Mouse (Mus musculus): ENCODE results near the gene Cacng6. TPM values are rescaled to one million over a fixed set of nuclear protein-coding genes. Genes with fewer than 3 reads are reported as not detected.
"Not testable (repeated sequence)": the region's sequence is repeated elsewhere in the genome, so short reads cannot be mapped to it uniquely, and the experiment has no call there.

Gene Cacng6
- not detected for polyA plus RNA-seq (2017; shearing (Covaris generic))

DNA sequence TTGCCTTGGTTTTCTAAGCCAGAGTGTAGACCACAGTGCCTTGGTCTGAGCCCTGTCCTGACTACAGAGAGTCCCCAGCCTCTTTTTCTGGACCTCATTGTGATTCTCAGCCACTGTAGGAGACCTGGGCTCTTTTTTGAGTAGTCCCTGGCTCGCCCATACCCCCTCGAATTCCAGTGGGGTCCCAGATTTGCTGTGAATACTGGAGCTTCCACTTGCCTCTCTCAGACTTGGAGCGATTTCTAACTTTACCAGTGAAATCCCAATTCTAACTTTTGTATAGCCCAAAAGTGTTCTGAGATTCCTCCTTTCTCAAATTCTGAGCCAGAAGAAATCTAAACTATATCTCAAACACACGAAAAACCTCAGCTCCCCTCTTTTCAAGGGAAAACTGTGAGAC is at the start of gene Cacng6:
Gene Cacng6, plus strand, starts transcription at position 301 of the 400 bp plus-strand sequence.
- no peak for ATAC-seq

DNA sequence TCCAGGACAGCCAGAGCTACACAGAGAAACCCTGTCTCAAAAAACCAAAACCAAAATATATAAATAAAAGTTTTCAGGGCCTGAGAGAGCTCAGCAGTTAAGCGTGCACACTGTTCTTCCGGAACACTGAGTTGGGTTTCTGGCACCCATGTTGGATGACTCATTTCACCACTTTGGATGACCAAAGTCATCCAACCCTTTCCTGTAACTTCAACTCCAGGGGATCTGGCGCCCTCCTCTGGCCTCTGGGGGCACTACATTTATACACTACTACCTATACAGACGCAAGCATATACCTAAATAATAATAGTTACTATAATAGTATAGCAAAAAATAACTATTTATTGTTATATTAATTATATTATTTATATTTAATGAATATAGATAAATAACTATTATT is 47.2 kb upstream of the Cacng6 start:
- no peak for ATAC-seq

DNA sequence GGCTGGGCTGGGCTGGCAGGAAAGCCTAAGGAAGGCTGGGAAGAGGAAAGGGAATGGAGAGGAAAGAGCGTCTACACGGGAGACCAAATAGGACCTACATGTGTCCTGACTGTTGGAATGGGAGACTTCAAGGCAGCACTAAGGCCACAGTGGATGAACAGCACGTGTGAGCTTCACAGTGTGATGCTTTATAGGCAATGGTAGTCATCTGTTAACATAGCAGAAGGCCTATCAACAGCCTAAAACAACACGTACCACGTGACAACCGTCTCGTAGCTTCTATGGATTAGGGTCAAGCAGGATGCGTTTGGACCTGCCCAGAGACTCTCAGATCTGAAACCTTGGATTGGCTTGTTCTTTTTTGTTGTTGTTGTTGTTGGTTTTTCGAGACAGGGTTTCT is 41.9 kb upstream of the Cacng6 start:
- no peak for ATAC-seq

DNA sequence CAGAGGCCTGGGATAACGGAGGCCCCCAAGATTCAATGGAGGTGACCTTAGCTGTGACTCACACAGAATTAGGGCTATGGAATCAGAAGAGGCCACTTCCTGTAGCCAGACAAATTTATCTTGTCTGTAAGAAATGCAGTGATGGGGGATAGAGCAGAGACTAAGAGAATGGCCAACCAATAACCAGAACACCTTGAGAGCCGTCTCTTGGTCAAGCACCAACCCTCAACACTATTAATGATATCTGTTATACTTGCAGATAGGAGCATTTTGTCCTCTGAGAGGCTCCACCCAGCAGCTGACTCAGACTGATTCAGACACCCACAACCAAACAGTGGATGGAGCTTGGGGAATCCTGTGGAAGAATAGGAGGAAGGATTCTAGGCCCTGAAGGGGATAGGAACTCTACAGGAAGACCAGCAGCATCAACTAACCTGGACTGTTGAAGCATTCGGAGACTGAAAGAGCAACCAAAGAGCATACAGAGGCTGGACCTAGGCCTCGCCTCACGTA is 39.1 kb upstream of the Cacng6 start:
- no peak for ATAC-seq

DNA sequence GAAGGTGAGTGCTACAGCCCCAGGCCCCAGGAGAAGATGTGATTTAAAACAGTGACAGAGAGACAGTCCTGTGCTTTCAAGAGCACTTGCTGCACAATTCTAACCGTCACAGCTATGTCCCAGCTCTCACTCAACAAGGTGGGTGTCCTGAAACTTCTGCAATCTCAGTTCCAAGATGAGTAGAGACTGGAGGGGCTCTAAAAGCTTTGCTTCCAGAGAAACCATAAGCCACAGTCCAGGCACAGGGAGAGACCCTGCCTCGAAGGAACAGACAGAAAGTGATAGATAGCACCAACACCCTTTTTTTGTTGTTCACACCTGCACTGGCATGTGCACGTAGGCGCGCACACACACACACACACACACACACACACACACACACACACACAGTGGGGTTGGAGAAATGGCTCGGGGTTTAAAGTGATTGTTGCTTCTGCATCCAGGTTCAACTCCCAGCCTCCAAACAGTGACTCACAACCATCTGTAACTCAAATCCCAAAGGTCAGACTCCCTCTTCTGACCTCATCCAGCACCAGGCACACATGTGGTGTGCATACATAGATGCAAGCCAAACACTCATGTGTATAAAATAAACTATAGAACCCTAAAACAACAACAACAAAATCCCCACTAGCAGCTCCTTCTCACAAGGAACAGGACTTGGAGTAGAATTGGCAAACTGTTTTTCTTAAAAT is 37.8 kb upstream of the Cacng6 start:
- ATAC-seq: no peak

DNA sequence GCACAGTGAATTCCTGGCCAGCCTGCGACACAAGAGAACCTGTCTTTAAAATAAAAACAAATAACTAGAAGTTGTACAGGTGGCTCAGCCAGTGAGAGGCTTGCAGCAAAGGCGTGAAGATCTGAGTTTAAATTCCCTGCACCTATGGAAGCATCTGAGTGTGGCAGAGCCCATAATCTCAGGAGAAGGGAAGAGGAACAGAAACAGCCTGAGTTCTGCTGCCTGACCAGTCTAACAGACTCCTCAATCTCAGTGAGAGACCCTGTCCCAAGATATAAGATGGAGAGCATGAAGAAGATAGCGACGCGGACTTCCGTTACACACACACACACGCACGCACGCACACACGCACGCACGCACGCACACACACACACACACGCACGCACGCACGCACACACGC is 36.2 kb upstream of the Cacng6 start:
- ATAC-seq: no peak

DNA sequence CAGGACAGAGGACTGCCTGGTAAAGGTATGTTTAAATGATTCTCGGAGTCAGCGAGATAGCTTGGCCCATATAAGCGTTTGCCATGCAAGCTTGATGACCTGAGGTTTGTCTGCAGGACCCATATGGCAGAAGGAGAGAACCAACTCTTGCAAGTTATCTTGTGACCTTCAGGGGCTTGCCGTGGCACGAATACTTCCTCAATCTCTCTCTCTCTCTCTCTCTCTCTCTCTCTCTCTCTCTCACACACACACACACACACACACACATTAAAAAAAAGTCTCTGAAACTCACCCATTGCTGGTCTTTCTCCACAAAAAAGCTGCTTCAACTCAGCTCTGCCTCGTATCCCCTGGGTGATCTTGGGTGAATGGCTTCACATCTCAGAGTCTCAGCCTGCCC is 35.1 kb upstream of the Cacng6 start:
- ATAC-seq: no peak

DNA sequence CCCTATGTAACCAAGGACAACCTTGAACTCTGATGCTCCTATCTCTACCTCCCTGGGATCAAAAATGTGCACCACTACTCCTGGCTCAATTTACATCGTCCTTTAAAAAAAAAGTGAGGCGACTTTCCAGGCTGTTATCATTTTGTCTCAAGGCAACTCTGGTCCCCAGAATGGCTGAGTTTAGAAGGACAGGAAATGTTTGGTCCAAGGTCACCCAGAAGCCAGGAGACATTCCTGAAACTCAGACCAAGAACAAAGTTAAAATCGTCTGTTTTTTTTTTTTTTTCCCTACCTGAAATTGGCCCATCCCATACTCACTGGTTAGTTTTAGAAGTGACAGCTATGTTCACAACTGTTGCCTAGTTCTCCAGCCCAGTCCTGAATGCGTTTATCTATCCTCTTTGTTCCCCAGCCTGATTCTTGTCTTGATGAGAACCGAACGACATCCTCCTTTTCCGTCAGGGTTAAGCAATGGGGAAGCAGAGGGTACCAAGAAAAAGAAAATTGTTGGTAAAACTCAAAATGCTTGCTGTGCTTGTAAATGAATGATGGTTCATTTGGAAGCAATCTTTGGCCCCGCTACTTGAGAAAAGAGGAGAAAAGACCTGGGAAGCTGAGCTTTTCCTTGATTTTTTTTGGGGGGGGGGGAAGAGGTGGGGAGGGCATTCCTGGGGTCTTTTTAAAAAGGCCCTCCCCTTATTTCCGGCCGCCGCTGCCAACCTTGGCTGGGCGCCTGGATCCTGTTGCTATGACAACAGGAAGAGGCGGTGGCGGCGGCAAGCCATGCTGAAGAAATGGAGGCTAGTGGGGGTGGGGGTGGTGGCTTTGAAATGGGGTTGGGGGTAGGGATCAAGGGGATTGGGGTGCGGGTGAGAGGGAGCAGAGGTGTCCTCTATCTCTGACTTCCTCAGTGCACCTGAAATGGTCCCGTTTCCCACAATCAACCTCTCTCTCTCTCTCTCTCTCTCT is 34.3 kb upstream of the Cacng6 start:
- no peak for ATAC-seq

DNA sequence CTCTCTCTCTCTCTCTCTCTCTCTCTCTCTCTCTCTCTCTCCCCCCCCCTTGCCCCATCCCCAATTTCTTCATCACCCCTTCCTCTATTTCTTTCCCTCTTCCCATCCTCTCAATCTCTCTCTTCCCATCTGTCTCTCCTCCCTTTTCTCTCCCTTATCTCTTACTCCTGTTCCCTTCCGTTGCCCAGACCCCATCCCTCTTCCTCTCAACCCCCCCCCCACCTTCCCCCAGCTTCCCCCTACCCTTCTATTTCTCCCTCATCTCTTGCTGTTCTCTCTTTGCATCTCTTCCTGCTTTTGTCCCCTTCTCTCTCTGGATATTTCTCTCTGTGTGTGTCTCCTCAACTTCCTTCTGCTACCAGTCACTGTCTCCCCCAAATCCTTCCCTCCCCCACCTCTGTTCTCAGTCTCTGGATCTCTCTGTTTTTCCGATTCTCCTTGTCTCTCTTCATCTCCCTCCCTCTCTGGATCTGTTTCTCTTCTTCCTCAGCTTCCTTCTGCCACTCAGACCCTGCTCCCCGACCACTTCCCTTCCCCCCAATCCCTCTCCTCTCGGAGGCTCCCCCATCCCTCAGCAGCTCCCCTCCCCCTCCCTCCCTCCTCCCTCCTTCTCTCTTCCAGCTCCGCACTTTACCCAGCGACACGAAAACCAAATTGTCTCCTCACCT is 33.4 kb upstream of the Cacng6 start, which contains the start of gene Cacng8:
Gene Cacng8, plus strand, starts transcription at position 271 of the 668 bp plus-strand sequence.
- no peak for ATAC-seq

DNA sequence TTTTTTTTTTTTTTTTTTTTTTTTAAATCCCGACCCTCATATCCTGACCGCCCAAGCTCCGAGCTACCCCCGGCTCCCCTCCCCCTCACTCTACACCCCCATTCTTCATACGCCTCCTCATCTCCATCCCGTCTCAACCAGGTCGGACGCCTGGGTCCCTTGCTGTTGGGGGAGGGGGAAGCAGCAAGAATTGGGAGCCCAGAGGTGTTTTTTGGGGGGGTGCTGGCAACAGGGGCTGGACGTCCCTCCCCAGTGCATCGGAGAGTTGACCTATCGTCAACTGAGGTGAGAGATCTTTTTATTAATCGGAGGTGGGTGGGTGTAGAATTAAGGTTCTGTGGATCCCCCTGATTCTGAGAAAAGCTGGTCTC is 32.9 kb upstream of the Cacng6 start:
- no peak for ATAC-seq

DNA sequence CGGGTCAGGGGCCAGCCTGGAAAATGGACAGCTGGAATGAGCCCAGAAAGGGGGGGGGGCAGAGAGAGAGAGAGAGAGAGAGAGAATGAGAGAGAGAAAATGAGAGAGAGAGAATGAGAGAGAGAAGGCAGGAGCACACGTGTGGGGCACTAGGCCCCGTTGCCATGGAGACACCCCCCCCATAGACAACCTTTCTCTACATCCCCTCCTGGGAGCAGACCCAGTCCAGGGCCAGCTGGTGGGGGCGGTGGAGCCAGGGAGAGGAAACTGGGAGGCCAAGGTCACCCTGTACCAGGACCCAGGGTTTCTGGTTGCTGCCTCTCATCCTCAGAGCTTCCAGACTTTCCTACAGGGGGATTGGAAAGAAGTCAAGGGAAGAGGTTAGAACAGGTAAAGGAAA is 32.2 kb upstream of the Cacng6 start:
- ATAC-seq: no peak

DNA sequence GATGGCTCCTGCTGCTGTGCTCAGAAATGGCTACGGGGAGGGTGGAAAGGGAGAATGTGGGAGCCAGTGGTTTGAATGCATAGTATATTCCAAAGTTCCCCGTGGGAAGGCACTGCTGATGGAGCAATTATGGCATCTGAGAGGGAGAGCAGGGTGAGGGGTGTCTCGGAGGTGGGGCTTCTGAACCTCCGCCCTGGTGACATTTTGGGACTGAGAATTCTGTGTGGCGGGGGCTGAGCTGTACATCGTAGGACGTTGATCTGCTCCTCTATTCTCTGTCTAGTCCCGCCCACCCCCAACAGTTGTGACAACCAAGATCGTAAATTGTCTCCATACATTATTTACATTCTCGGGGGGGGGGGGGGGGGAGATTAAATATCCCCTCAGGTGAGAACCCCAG is 26.6 kb upstream of the Cacng6 start:
- ATAC-seq: no peak

DNA sequence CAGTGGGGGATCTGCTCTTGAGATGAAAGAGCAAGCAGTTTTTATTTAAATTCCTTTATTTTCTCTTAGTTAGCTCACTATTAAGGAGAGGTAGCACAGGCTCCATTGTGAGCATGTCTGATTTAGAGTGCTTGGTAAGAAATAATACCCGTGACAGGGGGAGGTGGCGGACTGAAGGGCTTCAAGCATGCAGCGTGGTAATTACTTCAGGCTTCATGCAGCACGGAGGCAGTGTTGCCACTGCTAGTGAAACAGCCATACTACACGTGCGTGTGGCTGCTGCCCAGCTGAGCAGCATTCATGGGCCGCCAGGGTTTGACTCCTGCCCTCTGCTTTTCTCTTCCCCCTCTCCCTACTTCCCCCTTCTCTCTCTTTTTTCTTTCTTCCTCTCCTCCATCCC is 26.2 kb upstream of the Cacng6 start:
- ATAC-seq: no peak

DNA sequence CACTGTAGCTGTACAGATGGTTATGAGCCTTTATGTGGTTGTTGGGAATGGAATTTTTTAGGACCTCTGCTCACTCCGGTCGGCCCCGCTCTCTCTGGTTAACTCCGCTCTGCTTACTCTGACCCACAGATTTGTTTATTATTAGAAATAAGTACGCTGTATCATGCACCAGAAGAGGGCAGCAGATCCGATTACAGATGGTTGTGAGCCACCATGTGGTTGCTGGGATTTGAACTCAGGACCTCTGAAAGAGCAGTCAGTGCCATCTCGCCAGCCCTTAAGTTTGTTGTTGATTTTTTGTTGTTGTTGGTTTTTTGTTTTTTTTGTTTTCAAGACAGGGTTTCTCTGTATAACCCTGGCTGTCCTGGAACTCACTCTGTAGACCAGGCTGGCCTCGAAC is 25.6 kb upstream of the Cacng6 start:
- not testable (repeated sequence) for ATAC-seq

DNA sequence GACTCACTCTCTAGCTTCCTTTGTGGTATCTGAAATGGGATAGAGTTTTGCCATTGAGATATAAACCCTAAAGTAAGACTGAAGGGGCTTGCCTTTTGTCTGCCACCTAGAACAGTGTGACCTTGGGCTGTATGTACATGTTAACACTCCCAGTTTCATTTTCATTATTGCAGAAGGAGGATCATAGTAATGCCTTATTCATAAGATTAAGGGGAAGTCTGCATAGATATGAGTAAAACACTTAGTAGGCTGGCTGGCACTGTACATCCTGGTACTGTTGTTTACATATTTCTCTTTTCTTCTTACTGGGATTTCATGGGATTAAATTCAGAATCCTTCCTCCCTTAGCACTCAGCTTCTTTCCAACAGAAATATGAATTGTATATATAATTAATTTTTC is 24.1 kb upstream of the Cacng6 start:
- ATAC-seq: no peak

DNA sequence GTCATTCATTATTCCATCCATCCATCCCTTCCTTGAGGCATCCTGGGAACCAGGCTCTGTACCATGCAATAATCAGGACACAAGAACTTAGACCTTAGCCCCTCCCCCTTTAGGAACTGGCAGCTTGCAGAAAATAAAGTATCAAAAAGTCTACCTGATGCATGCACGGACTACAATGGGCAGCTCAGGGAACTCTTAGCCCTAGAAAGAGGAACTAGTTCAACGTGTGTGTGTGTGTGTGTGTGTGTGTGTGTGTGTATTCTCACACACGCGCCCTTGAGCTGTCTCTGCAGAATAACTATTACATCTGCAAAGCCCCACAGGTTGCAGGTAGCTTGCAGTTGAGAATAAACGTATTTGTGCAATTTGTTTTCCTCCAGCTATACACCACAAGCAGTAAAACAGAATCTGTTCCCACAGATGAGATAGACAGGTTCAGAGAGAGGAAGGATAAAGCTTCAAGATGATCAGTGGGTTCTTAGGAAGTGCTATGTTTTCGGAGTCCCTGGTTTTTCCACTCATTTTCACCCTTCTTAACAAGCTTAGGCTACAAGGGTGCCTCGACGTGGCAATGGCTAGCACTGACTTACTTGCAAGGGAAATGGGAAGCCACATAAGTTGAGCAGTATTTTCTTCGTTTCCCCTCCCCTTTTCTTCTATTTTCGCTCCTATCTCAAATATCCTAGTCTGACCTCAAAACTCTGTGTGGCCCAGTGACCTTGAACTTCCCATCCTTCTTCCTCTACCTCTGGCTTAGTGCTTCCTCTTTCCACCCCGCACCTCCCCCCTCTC is 14.1 kb upstream of the Cacng6 start:
- ATAC-seq: no peak

DNA sequence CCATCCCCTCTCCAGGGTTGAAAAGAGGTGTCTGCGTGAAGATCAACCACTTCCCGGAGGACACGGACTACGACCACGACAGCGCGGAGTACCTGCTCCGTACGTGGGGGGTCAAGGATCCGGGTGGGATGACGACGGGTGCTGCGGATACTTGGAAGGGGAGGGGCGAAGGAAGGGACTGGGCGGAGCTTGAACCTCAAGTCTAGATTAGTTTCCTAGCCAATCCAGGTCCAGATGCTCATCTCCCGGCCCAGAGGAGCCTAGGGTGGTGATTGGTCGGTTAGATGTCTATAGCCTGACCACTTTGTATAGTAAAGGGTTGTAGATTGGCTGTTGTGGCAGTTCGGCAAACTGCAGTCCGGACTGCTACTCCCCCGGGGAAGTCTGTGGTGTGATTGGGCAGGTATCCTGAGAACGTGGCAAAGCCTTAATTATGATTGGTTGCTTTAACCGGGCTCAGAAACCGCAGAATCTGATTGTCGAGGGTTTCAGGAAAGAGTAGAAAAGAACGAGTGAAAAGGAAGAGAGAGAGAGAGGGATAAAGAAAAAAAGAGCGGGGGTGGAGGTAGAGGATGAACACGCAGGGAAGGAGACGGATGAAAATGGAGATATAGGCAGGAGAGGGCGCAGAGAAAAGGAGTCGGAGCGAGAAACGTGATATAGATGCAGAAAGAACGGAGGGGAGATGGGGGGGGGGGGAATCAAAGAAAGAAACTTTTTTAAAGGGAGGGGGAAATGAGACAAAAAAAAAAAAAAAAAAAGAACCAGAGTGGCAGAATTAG is 12.6 kb upstream of the Cacng6 start:
- ATAC-seq: no peak

DNA sequence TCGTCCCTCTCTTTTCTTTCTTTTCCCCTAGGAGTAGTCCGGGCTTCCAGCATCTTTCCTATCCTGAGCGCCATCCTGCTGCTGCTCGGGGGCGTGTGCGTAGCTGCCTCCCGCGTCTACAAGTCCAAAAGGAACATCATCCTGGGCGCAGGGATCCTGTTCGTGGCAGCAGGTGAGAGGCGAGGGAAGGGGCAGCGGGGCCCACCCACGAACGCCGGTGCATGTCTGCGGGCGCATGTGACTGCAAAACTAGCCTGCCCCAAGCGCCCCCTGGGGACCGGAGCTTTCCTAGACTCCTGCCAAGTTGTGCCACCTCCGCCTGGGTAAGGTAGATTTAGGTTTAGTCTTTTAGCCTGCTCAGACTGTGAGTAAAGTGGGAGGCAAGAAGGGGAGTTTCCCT is 12.0 kb upstream of the Cacng6 start:
- no peak for ATAC-seq

DNA sequence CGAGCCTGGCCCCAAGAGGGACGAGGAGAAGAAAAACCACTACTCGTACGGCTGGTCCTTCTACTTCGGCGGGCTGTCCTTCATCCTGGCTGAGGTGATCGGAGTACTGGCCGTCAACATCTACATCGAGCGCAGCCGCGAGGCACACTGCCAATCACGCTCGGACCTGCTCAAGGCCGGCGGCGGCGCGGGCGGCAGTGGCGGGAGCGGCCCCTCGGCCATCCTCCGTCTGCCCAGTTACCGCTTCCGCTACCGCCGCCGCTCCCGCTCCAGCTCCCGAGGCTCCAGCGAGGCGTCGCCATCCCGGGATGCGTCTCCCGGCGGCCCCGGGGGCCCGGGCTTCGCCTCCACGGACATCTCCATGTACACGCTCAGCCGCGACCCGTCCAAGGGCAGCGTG is 9.1 kb upstream of the Cacng6 start:
- ATAC-seq: no peak

DNA sequence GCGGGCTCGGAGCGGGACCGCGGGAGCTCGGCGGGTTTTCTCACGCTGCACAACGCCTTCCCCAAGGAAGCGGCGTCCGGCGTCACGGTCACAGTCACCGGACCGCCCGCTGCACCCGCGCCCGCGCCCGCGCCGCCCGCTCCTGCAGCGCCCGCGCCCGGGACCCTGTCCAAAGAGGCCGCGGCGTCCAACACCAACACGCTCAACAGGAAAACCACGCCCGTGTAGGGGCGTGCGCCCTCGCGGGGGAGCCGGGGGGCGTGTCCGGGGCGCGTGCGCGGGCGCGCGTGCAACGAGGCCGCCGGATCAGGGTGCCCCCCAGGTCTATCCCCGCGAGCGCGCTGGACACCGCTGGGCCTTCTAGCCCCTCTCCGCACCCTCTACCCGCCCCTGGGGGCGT is 8.6 kb upstream of the Cacng6 start:
- ATAC-seq: no peak

DNA sequence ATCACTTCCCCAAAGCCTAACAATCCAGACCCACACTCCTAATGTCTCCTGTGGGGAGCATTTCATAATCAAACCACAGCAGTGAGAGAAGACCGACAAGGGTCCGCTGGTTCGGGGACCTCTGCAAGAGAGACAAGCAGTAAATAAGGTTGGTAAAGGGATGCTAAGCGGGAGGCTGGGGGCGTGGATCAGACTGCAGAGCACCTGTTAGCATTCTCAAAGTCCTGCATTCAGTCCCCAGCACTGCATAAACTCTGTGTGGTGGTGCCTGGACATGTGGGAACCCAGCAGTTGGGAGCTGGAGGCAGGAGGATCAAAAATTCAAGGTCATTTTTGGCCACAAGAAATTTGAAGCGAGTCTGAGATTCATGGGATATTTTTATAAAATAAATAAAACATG is 4.1 kb upstream of the Cacng6 start:
- ATAC-seq: no peak

DNA sequence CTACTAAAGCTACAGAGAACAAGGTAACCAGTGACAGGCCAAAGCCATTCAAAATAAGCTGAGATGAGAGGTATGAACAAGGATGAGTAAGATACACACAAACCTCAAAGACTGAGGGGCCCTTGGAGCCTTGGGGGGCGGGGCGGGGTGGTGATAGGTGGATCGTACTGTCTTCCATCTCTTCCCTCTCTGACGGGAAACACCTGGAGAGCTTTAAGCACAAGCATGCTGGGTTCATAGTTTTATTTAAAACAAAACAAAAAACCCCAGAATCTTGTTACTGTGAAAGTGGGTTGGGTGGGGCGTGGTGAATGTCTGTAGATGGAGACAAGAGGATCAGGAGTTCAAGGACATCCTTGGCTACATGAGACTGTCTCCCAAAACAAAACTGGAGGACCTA is 3.5 kb upstream of the Cacng6 start:
- ATAC-seq: no peak
